Mouse (Mus musculus) WW6 (cell line): ENCODE measurements at regions not wholly inside any gene's neighbourhood (a gene's known extent, or its start where the extent isn't known, plus 50 kb on each side); places are given as distances from the start of the nearest gene placed in this dataset.

Source experiments
- DNase-seq: peaks from one replicate; pipeline ENCODE4 v3.0.0-alpha.2; 2013; ENCODE audit warnings: low read depth, low spot score

DNA sequence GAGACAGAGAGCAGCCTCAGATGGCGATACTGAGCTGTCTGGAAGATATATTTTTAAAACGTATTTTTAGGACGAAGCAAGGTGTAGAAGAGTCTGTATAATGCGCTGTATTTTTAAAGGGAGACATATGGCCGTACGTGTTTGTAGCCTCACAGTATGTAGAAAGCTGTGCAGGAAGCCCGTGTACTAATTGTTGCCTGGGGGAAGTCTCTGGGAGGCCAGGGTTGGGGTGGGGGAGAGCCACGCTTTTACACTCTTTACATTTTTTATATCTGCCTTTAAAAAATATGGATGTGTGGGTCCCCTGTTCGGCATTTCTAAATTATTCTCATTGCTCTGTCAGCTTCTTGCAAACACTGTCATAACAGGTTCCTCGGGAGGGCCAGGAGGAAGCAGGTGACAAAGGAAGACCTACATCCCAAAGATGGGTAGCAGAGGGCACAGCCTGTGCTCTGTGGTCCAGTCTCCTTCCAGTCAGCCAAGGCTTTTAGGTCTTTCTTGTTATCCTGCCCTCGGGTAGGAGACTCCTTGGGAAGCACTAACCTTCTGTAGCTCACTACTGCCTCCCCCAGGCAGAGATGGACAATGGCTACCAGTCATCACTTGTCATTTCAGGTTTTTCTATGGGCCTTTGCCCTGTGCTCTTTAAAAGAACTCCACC is 74.1 kb upstream of the Cdh5 start:
- DNase-seq, result peak; percentile 34

DNA sequence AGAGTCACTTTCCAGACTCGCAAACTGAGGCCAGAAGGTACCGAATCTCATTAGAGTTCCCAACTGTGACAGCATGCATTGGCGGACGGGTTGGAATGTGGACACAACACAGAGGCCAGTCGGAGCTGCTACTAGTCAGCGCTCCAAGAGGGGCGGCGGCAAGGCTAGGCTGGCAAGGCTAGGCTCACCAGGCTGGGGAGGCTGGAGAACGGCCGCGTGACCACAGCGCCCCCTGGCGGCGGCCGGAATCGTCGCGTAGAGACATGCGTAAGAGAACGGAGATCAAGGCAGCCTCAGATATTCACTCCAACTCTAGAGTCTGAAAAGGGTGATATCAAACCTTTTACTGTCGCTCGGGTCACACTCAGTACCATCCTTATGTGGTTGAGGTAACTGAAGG is 72.8 kb upstream of the Cdh5 start:
- peak; percentile 45 for DNase-seq

DNA sequence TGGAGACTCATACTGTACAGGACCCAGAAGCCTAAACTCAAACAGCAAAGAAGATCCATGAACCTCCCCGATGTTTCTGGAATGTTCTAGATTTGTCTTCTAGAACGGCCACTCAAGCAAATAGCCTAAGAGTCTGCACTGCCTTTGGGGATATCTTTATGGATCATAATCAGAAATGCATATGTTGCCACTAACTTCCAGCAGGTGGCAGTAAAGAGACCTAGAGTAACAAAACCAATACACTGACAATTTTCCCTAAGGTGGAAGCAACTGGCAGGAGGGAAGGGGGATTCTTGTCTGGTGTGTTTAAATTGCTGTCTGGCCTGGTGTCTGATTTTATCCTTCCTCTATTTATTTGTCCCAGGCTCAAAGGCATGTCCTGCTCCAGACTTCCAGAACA is 69.2 kb upstream of the Cdh5 start:
- no peak for DNase-seq

DNA sequence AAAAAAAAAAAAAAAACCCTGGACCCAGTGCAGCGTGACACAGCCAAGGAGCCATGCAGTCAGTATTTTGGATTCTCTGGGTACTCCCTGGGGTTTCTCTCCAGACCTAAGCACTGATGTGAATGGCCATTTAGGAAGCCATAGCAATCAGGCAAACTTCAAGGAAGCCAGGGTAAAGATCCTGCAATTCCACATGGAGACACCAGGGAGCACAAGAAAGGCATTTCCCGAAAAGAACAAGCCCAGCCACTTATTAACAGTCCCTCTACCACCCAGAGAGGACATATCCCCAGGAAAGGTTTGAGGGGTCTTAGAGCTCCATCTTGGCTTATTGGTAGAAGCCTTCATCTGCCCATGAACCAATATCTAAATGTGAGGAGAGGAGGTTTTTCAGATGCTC is 68.3 kb upstream of the Cdh5 start:
- no peak for DNase-seq

DNA sequence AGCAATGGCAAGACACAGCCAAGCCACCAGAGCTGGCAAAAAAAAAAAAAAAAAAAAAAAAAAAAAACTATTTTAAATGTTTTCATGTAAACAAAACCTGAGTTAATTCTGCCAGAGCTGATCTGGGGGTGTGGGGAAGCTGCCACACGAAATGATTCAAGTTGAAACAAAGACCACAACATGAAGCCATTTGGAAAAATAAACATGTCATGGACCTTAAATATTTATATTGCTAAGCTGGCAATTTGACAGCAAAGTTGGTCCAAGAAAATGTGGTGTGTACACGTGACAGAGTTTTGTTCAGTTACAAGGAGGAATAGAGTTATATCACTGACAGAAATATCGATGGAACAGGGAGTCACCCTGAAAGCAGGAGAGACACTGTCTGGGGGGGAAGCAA is 67.1 kb upstream of the Cdh5 start:
- DNase-seq, result no peak

DNA sequence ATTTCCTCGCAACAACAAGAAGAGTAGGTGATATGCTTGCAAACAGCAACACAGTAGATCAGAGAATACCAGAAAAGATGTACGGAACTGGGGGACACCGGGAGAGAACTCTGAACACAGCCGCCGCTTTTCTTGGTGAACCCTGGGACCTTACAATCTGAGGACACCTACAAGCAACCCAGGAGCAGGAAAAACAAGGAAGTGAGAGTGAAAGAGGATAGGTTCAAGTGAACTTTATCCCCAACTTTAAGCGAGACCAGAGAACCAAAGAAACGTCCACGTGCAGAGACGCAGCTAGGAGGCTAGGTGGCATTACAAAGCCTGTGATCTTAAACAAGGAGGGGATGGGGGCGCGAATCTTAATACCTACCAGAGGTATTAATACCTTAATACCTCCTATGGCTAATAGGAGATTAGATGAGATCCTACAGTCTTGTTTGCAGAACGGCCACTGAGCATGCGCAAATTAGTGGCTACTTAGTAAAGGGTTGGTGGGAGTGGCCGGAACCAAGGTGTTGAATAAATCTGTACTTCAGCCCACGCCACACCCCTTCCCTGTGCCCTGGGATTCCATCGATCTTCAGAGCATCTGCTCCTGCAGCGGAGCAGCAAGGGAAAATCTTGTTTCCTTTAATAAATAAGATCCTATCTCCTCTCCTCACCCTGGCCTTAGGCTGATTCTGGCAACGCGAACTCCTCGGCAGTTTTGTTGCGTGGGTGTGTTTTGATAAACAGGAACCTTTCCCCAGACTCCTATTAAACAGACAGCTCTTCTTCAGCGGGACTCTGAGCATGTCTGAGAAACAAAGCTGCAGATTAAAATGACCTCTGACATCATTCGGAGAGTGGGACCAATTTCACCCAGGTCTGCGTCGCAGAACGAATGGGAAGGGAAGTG is 64.6 kb upstream of the Cdh5 start:
- no peak for DNase-seq

DNA sequence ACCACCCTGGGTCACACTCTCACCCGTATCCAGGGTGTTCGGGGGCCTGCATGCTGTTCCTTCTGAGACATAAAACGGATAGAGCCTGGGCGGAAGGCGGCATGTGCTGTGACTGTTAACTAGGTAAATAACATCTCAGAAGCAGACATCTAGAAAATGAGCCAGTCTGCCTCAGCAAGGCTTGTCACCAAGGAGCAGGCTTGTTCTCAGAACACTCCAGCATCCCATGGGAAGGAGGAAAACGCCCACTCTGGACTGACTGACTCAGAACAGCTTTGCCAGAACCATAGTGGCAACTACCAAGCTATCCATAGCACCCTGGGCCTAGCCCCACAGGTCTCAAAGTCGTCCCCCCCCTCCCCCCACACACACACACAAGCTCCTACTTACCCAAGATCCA is 63.8 kb upstream of the Cdh5 start:
- no peak for DNase-seq

DNA sequence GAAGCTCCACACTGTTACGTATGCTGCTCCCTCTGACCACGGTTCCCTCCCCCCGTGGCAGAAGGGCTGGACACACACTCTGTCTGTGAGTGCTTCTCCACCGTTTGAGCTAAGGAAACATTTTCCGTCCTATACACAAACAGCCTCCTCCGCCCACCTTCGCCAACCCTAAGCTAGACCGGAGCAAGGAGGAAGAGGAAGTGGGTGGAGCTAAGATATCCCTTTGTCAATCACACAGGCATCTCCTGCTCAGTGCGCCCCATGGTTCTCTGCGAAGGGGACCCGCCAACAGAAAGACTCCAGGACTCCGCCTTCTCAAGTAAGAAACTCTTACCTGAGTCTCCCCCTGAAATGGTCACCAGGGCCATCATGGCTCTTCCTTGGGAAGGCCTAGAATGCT is 61.9 kb upstream of the Cdh5 start:
- DNase-seq, result no peak

DNA sequence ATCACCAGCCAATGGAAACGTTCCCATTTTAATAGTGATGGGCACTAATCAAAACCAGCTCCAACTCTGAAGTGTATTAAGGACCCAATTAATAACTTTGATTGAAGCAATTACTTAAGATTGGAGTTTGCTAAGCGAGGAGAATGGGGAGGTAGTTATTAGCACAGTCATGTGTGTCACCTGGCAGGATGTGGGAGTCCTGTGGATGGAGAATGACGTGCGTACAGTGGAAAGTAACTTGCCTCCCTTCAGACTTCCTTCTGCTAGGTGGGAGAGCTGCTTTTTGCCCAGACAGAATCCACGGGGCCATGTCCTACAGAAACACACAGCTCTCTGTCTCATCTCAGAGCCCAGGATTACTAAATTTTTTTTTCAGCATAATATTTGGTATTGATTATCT is 59.9 kb upstream of the Cdh5 start:
- DNase-seq, result no peak

DNA sequence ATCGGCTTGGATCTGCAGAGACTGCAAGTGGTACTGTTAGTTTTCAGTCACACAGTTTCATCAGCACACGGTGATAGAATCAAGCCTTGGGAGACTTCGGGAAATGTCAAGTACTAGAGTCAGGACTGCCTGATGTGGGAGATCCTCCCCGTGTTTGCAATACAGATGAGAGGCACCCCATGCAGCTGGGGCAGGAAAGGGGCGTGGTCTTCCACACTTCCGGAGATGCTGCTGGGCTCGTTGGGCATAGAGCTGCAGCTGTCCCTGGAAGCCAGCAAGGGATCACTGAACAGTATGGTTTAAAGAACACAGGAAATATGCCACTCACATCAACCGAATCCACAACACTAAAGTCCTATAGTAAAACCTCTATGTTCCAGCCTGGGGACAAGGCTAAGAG is 59.0 kb upstream of the Cdh5 start:
- no peak for DNase-seq

DNA sequence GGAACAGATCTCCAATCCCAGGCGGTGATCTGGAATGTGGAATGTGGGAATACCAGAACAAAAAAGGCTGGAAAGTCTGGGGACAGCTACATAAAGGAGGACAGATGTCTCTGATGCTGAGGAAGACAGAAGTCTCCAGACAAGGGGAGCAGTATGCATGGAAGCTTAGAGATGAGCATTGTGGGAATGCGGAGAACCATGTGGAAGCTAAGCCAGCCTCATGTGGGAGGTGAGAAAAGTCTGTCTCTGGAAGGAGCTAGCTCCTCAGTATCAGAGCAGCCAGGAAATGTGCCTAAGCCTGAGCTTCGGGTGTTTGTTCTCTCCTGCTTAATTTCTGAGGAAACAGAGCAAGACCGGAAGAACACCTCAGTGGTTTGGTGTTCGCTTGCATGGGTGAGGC is 53.4 kb upstream of the Cdh5 start:
- DNase-seq, result no peak

DNA sequence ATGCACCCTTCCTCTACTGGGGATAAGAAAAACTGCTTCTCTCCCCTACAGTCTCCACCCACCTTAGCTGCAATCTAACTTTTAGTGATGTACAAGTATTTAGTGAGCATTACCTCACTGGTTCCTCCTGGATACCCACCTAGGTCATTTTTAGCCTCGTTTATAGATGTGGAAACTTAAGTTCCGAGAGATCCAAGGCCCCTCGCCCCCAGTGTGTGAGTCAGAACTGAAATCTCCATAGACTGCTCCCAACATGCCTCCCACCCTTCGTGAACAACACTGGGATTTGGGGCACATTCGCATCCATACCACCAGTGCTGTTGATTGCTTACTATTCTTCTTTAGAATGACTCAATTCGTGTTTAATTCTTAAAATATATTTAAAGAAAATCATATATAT is 52.2 kb upstream of the Cdh5 start:
- DNase-seq, result no peak

DNA sequence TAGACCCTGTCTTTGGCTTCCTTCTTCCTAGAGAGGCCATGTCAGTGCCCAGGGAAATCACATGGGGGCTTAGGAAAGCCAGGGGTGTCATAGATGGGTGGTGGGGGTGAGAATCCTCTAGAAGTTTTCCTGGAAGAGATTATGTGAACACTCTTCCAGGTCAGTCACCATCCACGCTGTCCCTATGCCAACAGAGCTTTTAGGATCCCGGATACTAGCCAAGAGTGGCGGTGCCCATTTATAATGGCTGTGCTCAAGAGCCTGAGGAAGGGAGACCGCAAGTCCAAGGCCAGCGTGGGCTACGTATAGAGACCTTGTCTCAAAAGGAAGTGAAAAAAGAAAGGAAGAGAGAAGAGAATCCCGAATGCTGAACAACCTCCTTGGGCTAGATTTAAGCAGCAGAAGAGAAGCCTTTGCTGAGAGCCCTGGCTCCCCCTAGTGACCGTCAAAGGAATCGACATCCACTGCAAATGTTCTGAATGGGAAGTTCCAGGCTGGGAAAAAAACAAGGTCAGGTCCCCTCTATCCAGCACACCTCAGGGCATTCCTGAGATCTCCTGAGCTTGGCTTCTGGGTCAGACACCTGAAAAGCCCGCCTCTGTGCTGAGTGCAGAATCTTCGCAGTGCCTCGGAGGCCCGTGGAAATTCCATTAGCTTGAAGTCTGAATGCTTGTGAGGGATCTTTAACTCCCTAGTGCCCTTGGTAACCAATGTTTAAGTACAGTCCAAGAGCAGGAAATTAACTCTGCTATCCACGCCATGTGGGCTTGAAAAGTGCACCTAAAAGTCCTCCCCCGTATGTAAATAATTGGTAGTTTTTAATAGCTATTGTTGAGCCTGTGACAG is 50.5 kb upstream of the Cdh5 start:
- DNase-seq, result peak; percentile 53

DNA sequence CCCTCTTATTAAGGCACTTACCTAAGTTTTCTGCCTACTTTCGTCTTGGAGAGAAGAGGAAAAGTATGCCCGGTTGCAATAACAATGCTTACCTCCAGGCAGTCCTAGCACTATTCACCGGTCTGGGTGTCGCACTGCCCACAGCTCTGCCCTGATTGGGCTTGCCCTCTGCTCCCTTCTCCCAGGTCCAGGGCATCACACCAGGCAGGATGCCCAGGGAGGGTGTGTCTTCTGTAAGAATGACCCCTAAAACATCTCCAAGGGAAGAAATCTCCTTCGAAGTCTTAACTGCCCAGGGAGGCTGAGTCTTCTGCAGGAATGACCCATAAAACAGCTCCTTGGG is 49.9 kb upstream of the Cdh5 start:
- no peak for DNase-seq
